Mouse (Mus musculus) frontal cortex, adult 2 months (tissue): ENCODE measurements around the gene Decr2. TPM values are rescaled to one million over a fixed set of nuclear protein-coding genes. Genes with fewer than 3 reads are reported as not detected.

Experiments used
- DNase-seq, 2 experiments: peaks; one replicate each; pipeline ENCODE4 v3.0.0; 2022; ENCODE audit warnings: low spot score in 1 of 2; ENCODE audit errors: extremely low spot score in 1 of 2
- polyA plus RNA-seq: library from polyadenylated mRNA; depleted of rRNA; stranded (reverse); fragments of >200 nt; gene quantifications from 2 replicates; pipeline ENCODE4 v1.2.3, GENCODE M21; 2012

The Decr2 gene
- polyA plus RNA-seq, 1 experiment = 41.5 TPM

GRCm38 (mm10) chr17:26114061-26114460, 23.9 kb upstream of the Decr2 start:
- no peak for DNase-seq

- peak in 1 of 2 experiments; percentile 73 for DNase-seq
Measured at GRCm38 (mm10) chr17:26113181-26113948, 23.2 kb upstream of the Decr2 start, which contains the start of gene Tmem8. Gene Tmem8, plus strand, starts transcription at chr17:26113299.

GRCm38 (mm10) chr17:26112751-26113150, 22.6 kb upstream of the Decr2 start:
- no peak for DNase-seq

- no peak for DNase-seq
Measured at GRCm38 (mm10) chr17:26111722-26112121, 21.6 kb upstream of the Decr2 start.

- no peak for DNase-seq
Measured at GRCm38 (mm10) chr17:26111024-26111423, 20.9 kb upstream of the Decr2 start.

GRCm38 (mm10) chr17:26110156-26110555, 20.0 kb upstream of the Decr2 start:
- no peak for DNase-seq

GRCm38 (mm10) chr17:26105619-26106018, 15.5 kb upstream of the Decr2 start:
- DNase-seq = no peak

GRCm38 (mm10) chr17:26101478-26101877, 11.3 kb upstream of the Decr2 start:
- DNase-seq = peak in 1 of 2 experiments; percentile 48

- DNase-seq = no peak
Measured at GRCm38 (mm10) chr17:26100166-26100565, 10.0 kb upstream of the Decr2 start.

- peak in 1 of 2 experiments; percentile 43 for DNase-seq
Measured at GRCm38 (mm10) chr17:26099316-26099715, 9.2 kb upstream of the Decr2 start.

GRCm38 (mm10) chr17:26098461-26098860, 8.3 kb upstream of the Decr2 start:
- no peak for DNase-seq

GRCm38 (mm10) chr17:26095121-26095740, 5.1 kb upstream of the Decr2 start, which contains the start of gene Nme4:
Gene Nme4, minus strand, starts transcription at chr17:26095602.
- peak in 1 of 2 experiments; percentile 75 for DNase-seq

- no peak for DNase-seq
Measured at GRCm38 (mm10) chr17:26094531-26095110, 4.5 kb upstream of the Decr2 start.

GRCm38 (mm10) chr17:26087059-26087564, 3.0 kb downstream of the Decr2 start:
- no peak for DNase-seq

- DNase-seq = no peak
Measured at GRCm38 (mm10) chr17:26080867-26081266, 9.3 kb downstream of the Decr2 start.

- no peak for DNase-seq
Measured at GRCm38 (mm10) chr17:26078851-26079250, 11.3 kb downstream of the Decr2 start.

GRCm38 (mm10) chr17:26075246-26075645, 14.9 kb downstream of the Decr2 start:
- DNase-seq = peak; percentile 71 to 81

- no peak for DNase-seq
Measured at GRCm38 (mm10) chr17:26070136-26070535, 20.0 kb downstream of the Decr2 start.

- peak; percentile 49 to 83 for DNase-seq
Measured at GRCm38 (mm10) chr17:26068831-26069739, 21.1 kb downstream of the Decr2 start, which contains the start of gene Rab11fip3. Gene Rab11fip3, minus strand, starts transcription at chr17:26069555.
